Mouse (Mus musculus): ENCODE data around the gene Mmp24.

Gene Mmp24

GRCm38 (mm10) chr2:155776824-155777687 is 1.9 kb downstream of the Mmp24 start:
- DNase-seq, result no peak

DNA sequence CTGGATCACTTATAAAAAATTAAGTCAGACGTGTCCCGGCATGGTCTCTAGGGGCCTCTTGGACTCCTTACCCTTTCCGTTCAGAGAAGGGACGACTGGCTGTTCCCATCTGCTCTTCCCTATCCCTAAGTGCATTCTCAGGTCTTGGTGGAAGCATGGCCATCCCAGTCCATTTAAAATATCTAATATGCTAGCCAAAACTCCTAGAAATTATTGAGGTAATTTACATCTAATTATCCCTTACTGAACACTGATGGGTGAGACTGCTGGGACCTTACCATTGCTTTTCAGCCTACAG is 2.5 kb downstream of the Mmp24 start:
- no peak for DNase-seq

DNA sequence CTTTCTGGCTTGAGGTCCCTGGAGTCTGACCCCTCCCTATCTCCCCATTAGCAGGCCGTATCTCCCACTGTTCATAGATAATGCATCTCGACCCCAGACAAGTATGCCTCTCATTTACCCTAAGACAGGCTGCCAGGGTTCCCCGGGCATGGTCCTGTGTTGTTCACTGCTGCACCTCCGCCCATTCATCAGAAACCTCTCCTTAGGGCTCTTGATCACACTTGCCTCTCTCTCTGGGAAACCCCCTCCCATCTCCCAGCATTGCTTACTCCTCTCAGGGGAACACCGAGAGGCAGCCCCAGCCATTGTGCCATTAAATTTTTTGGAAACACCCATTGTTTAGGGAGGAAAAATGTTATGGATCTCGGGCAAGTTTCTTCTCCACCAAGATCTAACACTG is 2.9 kb downstream of the Mmp24 start:
- DNase-seq, result no peak

- DNase-seq, result no peak
Observed at GRCm38 (mm10) chr2:155779066-155779465, 3.9 kb downstream of the Mmp24 start.

DNA sequence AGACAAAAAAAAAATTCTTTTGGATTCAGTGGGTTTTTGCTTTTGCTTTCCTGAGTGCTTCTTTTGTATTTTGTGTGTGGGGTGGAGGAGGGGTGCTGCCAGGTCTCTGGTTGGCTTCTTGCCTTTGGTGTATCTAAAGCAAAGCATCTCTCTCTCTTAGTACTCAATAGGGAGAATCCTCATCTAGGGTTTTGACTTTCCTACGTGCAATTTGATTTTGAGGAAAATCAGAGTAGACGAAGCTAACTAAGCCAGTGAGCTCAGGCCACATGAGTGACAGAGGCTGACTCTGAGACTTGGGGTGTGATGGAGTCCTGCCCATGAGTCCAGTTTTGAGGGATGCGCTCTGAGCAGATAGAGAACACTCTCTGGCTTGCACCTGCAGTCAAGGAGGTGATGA is 4.4 kb downstream of the Mmp24 start:
- DNase-seq, result no peak

- no peak for DNase-seq
Observed at GRCm38 (mm10) chr2:155784534-155784933, 9.4 kb downstream of the Mmp24 start.

DNA sequence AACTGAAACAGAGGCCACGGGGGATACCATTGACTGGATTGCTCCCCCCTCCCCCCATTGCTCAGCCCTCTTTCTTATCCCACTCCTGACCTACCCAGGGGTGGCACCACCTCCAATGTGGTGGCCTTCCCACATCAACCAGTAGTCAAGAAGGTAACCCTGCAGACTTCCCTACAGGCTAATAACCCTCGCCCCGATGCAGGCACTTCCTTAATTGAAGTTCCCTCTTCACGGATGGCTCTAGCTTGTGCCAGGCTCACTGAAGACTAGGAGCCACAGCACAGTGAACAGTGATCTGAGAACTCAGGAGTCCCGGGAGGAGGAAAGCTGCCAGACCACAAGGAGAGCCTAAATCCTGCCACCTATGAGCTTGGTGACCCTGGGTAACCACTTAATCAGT is 11.8 kb downstream of the Mmp24 start:
- DNase-seq, result no peak

GRCm38 (mm10) chr2:155787949-155788931 is 13.1 kb downstream of the Mmp24 start:
- DNase-seq, result no peak

DNA sequence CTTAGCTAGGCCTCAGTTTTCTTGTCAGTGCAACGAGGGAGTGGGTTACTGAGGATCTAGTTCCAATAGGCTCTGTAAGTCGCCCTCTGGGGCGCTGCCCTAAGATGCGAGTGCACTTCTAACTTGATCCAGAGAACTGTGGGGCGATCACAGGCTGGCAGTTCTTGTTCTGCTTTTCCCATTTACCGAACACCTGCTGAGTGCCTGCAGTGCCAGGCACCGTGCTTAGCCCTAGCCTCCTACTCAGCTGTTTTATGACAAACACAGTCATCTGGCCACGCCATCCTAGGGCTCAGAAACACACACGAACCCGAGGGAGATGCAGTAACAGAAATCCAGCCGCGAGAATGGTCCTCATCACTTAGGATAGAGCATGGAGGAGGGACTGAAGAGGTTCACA is 17.8 kb downstream of the Mmp24 start:
- DNase-seq, result no peak

DNA sequence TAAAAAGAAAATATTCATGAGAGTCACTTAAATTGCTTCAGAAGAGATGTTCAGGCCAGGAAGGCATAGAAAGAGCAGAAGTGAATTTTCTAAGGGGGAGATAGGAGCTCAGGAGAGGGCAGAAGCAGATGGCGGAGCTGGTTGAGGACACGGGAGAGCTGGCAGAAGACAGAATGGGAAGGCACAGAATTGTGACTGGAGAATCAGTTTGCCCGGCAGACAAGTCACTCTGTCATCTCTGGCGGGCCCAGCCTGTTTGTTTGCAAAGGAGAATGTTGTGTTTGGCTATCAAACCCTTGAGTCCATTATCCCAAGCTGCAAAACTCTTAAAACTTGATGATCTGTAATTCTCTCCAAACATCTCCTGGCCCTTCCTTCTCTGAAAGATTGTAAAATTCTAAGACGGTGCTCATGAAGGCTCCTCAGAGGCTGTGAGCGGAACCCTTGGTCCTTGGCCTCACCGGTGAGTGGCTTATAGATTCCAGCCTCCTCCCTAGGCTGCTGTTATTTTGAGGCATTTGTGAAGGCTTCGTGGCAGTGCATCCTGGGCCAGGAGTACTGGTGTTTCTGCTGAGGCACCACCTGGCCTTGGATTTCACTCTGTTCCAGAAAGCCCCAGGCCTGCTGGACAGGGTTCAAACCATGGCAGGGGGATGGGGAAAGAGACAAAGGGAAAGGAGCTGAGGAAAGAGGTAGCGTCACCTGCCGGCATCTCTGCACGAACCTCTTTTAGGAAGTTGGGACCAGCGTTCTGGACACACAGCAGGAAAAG is 19.7 kb downstream of the Mmp24 start:
- no peak for DNase-seq

GRCm38 (mm10) chr2:155798613-155799012 is 23.5 kb downstream of the Mmp24 start:
- no peak for DNase-seq

DNA sequence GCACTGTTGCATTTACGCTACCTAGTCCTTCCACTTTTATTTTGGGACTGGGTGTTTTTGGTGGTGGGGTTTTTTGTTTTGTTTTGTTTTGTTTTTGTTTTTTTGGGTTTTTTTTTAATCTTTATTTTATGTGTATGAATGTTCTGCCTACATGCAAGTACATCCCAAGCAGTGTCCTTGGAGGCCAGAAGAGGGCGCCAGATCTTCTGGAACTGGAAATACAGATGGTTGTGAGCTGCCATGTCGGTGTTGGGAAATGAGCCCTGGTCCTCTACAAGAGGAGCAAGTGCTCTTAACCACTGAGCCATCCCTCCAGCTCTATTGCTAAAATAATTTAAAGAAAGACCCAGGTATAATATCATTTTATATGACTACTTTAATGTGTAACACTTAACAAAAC is 27.6 kb downstream of the Mmp24 start:
- DNase-seq, result no peak

DNA sequence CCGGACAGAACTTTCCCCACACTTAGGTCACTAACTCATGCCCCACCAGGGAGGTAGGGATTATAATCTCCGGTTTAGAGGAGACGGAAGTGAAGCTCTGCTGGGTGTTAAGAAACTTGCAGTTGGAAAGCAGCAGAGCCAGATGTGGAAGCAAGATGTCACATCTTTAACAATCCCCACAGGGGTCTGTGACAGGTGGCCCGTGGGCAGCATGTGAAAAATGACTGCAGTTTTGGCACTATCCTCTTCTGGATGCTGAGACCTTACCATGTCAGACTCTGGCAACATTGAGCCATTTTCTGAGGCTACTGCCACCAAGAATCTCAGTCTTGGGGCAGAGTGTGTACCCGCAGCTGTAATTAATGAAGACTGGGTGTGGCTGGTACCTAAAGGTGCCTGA is 28.9 kb downstream of the Mmp24 start:
- DNase-seq, result no peak

DNA sequence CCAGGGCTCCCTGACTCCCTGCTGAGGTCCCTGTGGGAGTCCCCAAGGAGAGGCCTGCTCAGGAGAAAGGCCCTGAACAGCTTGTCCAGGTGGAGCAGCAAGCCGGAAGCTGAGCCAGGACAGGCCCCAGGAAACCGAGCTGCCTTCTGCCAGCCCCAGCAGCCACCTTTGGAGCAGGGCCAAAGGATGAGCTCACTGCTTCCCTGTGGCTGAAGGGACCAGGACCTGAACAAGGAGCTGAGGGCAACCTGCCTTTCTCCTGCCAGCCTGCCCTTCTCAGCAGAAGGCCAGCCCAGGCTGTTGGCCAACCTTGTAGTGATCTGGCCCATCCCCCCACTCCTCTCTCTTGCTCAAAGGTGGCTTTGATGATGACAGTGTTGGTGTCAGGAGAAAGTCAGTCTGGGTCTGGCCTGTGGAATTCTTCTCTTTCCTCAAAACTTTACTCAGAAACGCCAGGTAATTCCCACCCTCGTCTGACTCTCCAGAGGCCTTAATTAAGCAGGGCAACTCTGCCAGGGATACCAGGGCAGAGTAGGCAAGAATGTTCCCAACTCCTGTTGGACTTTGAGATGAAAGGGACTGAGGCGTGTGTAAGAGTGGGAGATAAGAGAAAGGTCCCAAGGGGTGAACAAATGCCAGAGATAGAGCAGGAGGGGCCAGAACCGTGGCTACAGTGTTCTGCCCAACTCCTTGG is 30.2 kb downstream of the Mmp24 start:
- peak; percentile 45 for DNase-seq

- no peak for DNase-seq
Observed at GRCm38 (mm10) chr2:155805925-155806255, 30.7 kb downstream of the Mmp24 start.

GRCm38 (mm10) chr2:155806548-155806947 is 31.4 kb downstream of the Mmp24 start:
- DNase-seq, result no peak

DNA sequence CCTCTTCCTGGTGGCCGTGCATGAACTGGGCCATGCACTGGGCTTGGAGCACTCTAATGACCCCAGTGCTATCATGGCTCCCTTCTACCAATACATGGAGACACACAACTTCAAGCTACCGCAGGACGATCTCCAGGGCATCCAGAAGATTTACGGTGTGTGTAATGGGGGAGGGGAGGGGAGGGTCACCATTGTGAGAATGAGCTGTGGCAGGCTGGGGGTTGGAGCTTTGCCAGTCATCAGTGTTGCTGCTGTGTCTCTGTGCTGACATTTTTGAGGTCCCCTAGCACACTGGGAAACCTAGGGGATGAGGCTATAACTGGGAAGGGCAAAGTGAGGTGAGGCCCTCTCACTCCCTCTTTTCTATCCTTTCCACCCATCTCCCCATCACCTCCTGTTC is 32.3 kb downstream of the Mmp24 start:
- DNase-seq, result no peak

DNA sequence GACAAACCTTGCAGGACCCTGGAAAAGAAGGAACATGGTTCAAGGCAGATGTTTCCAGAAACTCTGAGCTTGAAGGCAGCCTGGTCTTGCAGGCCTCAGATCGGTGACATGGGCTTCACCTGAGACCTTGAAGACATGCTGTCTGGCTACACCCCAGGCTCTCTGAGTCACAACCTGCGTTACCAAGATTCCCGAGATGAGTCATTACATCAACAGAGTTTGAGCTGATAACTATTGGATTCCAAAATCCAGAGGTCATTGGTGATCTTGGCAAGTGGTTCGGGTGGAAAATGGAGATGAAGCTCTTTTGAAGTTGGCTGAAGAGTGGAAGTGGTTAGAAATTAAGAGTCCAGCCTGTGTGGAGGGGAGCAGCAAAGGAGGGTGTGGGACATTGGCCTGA is 34.5 kb downstream of the Mmp24 start:
- DNase-seq, result no peak

DNA sequence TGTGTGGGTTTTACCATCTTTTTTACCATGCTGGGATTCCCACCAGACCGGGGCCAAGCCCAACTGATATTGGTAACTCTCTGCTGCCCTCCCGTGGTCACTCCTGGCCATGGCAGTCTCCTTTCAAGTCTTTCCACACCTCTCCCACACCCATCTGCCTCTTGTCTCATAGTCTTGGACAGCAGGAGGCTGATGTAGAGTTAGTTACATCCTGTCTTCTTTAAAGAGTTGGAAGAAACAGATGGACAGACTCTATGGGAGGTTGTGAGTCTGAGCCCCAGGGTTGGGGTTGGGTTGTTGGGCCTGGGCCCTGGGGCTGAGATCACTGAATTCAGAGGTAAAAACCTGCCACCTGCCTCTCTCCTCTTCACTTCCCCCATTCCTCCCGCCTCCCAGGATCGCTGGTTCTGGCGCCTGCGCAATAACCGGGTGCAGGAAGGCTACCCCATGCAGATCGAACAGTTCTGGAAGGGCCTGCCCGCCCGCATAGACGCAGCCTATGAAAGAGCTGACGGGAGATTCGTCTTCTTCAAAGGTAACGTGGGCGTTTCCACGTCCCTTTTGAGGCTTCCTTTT is 36.8 kb downstream of the Mmp24 start:
- DNase-seq, result peak; percentile 84

- no peak for DNase-seq
Observed at GRCm38 (mm10) chr2:155812637-155813036, 37.5 kb downstream of the Mmp24 start.

DNA sequence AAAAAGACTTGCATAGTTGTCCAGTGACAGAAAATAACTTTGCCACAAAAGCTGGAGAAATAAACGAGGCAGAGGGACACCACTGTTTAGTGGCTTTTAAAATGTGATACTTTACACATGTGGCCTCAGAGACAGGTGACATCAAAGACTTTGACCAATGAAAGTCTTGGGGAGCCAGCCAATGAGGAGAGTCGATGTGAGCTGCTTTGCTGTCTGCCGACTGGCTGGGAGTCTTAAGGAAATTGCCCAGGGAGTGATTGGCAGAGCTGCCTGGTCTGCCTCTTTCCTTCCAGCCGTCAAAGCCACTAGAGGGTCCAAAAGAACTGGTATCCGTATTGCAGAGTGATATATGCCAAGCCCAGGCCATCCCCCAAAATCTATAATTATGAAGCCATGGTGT is 39.7 kb downstream of the Mmp24 start:
- DNase-seq, result no peak

GRCm38 (mm10) chr2:155816179-155816578 is 41.0 kb downstream of the Mmp24 start:
- no peak for DNase-seq

Measured in kidney, adult 9 months (tissue).